Mouse (Mus musculus) forebrain, embryonic 11.5 days (tissue): ENCODE results near the gene Ryr2. TPM values are rescaled to one million over a fixed set of nuclear protein-coding genes. Genes with fewer than 3 reads are reported as not detected.
"Not testable (repeated sequence)": the region's sequence is repeated elsewhere in the genome, so short reads cannot be mapped to it uniquely, and the experiment has no call there.

ENCODE experiments used
- ATAC-seq: fragments of 200-750 bp; cut with Nextera tagmentation; replicated peaks from 2 replicates; pipeline ENCODE4 v1.8.0; 2017; ENCODE audit warnings: moderate TSS enrichment; ENCODE audit not compliant: low FRiP score
- DNase-seq: peaks from one replicate; pipeline ENCODE4 v3.0.0-alpha.2; 2017; ENCODE audit warnings: low spot score
- H3K27ac ChIP-seq: fragments of 300-500 bp; sonication (generic); 2 replicates; pipeline ENCODE4 v1.5.1; 2014; ENCODE audit warnings: low read depth, low read length
- H3K27me3 ChIP-seq: fragments of 300-500 bp; sonication (generic); 2 replicates; pipeline ENCODE4 v1.6.1; 2014; ENCODE audit warnings: mild to moderate bottlenecking, low read length, mixed read lengths; ENCODE audit not compliant: control insufficient read depth, insufficient read depth
- H3K36me3 ChIP-seq: fragments of 300-500 bp; sonication (generic); 2 replicates; pipeline ENCODE4 v1.6.1; 2014; ENCODE audit warnings: mild to moderate bottlenecking, low read length, moderate library complexity, mixed read lengths; ENCODE audit not compliant: control insufficient read depth, insufficient read depth
- H3K4me1 ChIP-seq: fragments of 300-500 bp; sonication (generic); replicated peaks from 2 replicates; pipeline ENCODE4 v1.6.1; 2014; ENCODE audit warnings: low read length, mixed read lengths; ENCODE audit not compliant: control insufficient read depth, insufficient read depth
- H3K4me2 ChIP-seq: fragments of 300-500 bp; sonication (generic); 2 replicates; pipeline ENCODE4 v1.6.1; 2014; ENCODE audit warnings: low read depth, mild to moderate bottlenecking, low read length, moderate library complexity, mixed read lengths; ENCODE audit not compliant: severe bottlenecking
- H3K4me3 ChIP-seq: fragments of 300-500 bp; sonication (generic); 2 replicates; pipeline ENCODE4 v1.5.1; 2014; ENCODE audit warnings: low read depth, low read length
- H3K9ac ChIP-seq: fragments of 300-500 bp; sonication (generic); 2 replicates; pipeline ENCODE4 v1.6.1; 2014; ENCODE audit warnings: low read length
- H3K9me3 ChIP-seq: fragments of 300-500 bp; sonication (generic); 2 replicates; pipeline ENCODE4 v1.6.1; 2016; ENCODE audit warnings: low read length, mixed read lengths; ENCODE audit not compliant: control insufficient read depth
- whole genome bisulfite sequencing: fragments of 180-500 bp; shearing (Covaris S2); extraction: QIAGEN DNeasy Blood & Tissue Kit; methylation state at CpG from one replicate; pipeline ENCODE4 v1.1.7; 2014; 5-methylcytosine and 5-hydroxymethylcytosine counted together
- polyA plus RNA-seq: library from polyadenylated mRNA; unstranded; fragments of >200 nt; fragmentation: Nextera tagmentation; extraction: Ambion mirVana; gene quantifications from 2 replicates; pipeline ENCODE4 v1.2.1, GENCODE M21; 2014

Ryr2 gene
- polyA plus RNA-seq, 1 experiment from 2014 or later, result 0.51 TPM

GRCm38 (mm10) chr13:11977606-11978005 lies 129.1 kb downstream of the Ryr2 start:
- Histone ChIP-seq H3K9ac (no peak overlapping the region), H3K27me3 (no peaks in the 10 kb centered on the region), H3K4me2 (no peak overlapping the region), H3K4me1 (no peaks in the 10 kb centered on the region), H3K36me3 (no peaks in the 10 kb centered on the region), H3K9me3 (no peaks in the 10 kb centered on the region), H3K4me3 (no peak overlapping the region), H3K27ac (no peak overlapping the region)
- ATAC-seq, result no peak
- WGBS, result 86% methylated on average over 4 of the region's 4 CpGs
- no peak for DNase-seq

- Histone ChIP-seq H3K27ac (no peak overlapping the region), H3K9ac (no peak overlapping the region), H3K36me3 (no peaks in the 10 kb centered on the region), H3K4me2 (no peak overlapping the region), H3K27me3 (no peaks in the 10 kb centered on the region), H3K9me3 (no peaks in the 10 kb centered on the region), H3K4me1 (no peaks in the 10 kb centered on the region), H3K4me3 (no peak overlapping the region)
- no peak for ATAC-seq
- DNase-seq, result no peak
Observed at GRCm38 (mm10) chr13:11964391-11964790, 142.4 kb downstream of the Ryr2 start.

GRCm38 (mm10) chr13:11959488-11960174 lies 147.1 kb downstream of the Ryr2 start:
- Histone ChIP-seq H3K27ac (no peak overlapping the region), H3K9me3 (no peaks in the 10 kb centered on the region), H3K9ac (no peak overlapping the region), H3K27me3 (no peaks in the 10 kb centered on the region), H3K4me2 (no peak overlapping the region), H3K4me3 (no peak overlapping the region), H3K36me3 (no peaks in the 10 kb centered on the region), H3K4me1 (no peaks in the 10 kb centered on the region)
- DNase-seq, result no peak
- no peak for ATAC-seq

GRCm38 (mm10) chr13:11958854-11959253 lies 147.9 kb downstream of the Ryr2 start:
- H3K4me2 ChIP-seq, result no peak overlapping the region
- H3K36me3 ChIP-seq, result no peaks in the 10 kb centered on the region
- ATAC-seq, result no peak
- no peaks in the 10 kb centered on the region for H3K4me1 ChIP-seq
- H3K27ac ChIP-seq, result no peak overlapping the region
- no peaks in the 10 kb centered on the region for H3K27me3 ChIP-seq
- WGBS, result 87% methylated on average over 3 of the region's 3 CpGs
- no peak overlapping the region for H3K4me3 ChIP-seq
- H3K9ac ChIP-seq, result no peak overlapping the region
- H3K9me3 ChIP-seq, result no peaks in the 10 kb centered on the region
- no peak for DNase-seq

- no peak overlapping the region for H3K4me2 ChIP-seq
- H3K9me3 ChIP-seq, result no peaks in the 10 kb centered on the region
- H3K4me3 ChIP-seq, result no peak overlapping the region
- H3K27ac ChIP-seq, result no peak overlapping the region
- H3K36me3 ChIP-seq, result no peaks in the 10 kb centered on the region
- no peak for DNase-seq
- WGBS, result 78% methylated on average over 4 of the region's 4 CpGs
- H3K9ac ChIP-seq, result no peak overlapping the region
- no peaks in the 10 kb centered on the region for H3K4me1 ChIP-seq
- ATAC-seq, result no peak
- no peaks in the 10 kb centered on the region for H3K27me3 ChIP-seq
Observed at GRCm38 (mm10) chr13:11958271-11958670, 148.5 kb downstream of the Ryr2 start.

- Histone ChIP-seq H3K9ac (no peak overlapping the region), H3K27ac (no peak overlapping the region), H3K36me3 (no peaks in the 10 kb centered on the region), H3K27me3 (no peaks in the 10 kb centered on the region), H3K4me1 (no peaks in the 10 kb centered on the region), H3K9me3 (no peaks in the 10 kb centered on the region), H3K4me2 (no peak overlapping the region), H3K4me3 (no peak overlapping the region)
- DNase-seq, result no peak
- no peak for ATAC-seq
- 76% methylated on average over 3 of the region's 3 CpGs for WGBS
Observed at GRCm38 (mm10) chr13:11951951-11952350, 154.8 kb downstream of the Ryr2 start.

- Histone ChIP-seq H3K36me3 (no peaks in the 10 kb centered on the region), H3K4me3 (no peak overlapping the region), H3K4me1 (no peaks in the 10 kb centered on the region), H3K9me3 (no peaks in the 10 kb centered on the region), H3K27ac (no peak overlapping the region), H3K27me3 (no peaks in the 10 kb centered on the region), H3K4me2 (no peak overlapping the region), H3K9ac (no peak overlapping the region)
- DNase-seq (no peak), ATAC-seq (no peak)
- WGBS, result 96% methylated on average over 2 of the region's 2 CpGs
Observed at GRCm38 (mm10) chr13:11945740-11946139, 161.0 kb downstream of the Ryr2 start.

GRCm38 (mm10) chr13:11941724-11942123 lies 165.0 kb downstream of the Ryr2 start:
- H3K4me1 ChIP-seq, result no peaks in the 10 kb centered on the region
- WGBS, result 92% methylated on average over 4 of the region's 4 CpGs
- H3K9me3 ChIP-seq, result no peaks in the 10 kb centered on the region
- no peak overlapping the region for H3K9ac ChIP-seq
- no peak overlapping the region for H3K27ac ChIP-seq
- DNase-seq (no peak), ATAC-seq (no peak)
- H3K4me2 ChIP-seq, result no peak overlapping the region
- H3K27me3 ChIP-seq, result no peaks in the 10 kb centered on the region
- H3K36me3 ChIP-seq, result no peaks in the 10 kb centered on the region
- no peak overlapping the region for H3K4me3 ChIP-seq

GRCm38 (mm10) chr13:11934297-11935060 lies 172.3 kb downstream of the Ryr2 start:
- H3K27me3 ChIP-seq, ATAC-seq, H3K4me1 ChIP-seq, H3K27ac ChIP-seq, H3K9me3 ChIP-seq, H3K4me2 ChIP-seq, H3K9ac ChIP-seq, DNase-seq, H3K4me3 ChIP-seq, H3K36me3 ChIP-seq: not testable (repeated sequence)
- WGBS, result 68% methylated on average over 3 of the region's 3 CpGs
